Mouse (Mus musculus) cerebellum, postnatal 14 days (tissue): Measurements from ENCODE around the gene Dvl2.

Experiments used
- DNase-seq, 2 experiments: peaks; one replicate each; pipeline ENCODE4 v3.0.0; 2021; ENCODE audit warnings: mixed read lengths in 2 of 2

Dvl2 gene

GRCm38 (mm10) chr11:70029130-70029801, 28.9 kb downstream of the Dvl2 start:
- DNase-seq, result peak; percentile 83 to 86

- peak in 1 of 2 experiments; percentile 24 for DNase-seq
These were observed 29.6 kb downstream of the Dvl2 start for GRCm38 (mm10) chr11:70029829-70030550.

- peak in 1 of 2 experiments; percentile 10 for DNase-seq
These were observed 30.4 kb downstream of the Dvl2 start for GRCm38 (mm10) chr11:70030651-70031320.

- peak in 1 of 2 experiments; percentile 11 for DNase-seq
These were observed 30.9 kb downstream of the Dvl2 start for GRCm38 (mm10) chr11:70031321-70031670.

GRCm38 (mm10) chr11:70038174-70038573, 37.8 kb downstream of the Dvl2 start:
- DNase-seq, result no peak

GRCm38 (mm10) chr11:70039631-70040030, 39.2 kb downstream of the Dvl2 start:
- DNase-seq, result peak in 1 of 2 experiments; percentile 21

GRCm38 (mm10) chr11:70040184-70040583, 39.8 kb downstream of the Dvl2 start:
- DNase-seq, result peak in 1 of 2 experiments; percentile 48

- DNase-seq, result peak in 1 of 2 experiments; percentile 30
These were observed 42.1 kb downstream of the Dvl2 start for GRCm38 (mm10) chr11:70042309-70043085.

GRCm38 (mm10) chr11:70043665-70044064, 43.3 kb downstream of the Dvl2 start:
- no peak for DNase-seq

GRCm38 (mm10) chr11:70045435-70045834, 45.0 kb downstream of the Dvl2 start:
- no peak for DNase-seq

- no peak for DNase-seq
These were observed 49.0 kb downstream of the Dvl2 start for GRCm38 (mm10) chr11:70049366-70049765.

- DNase-seq, result peak in 1 of 2 experiments; percentile 56
These were observed 49.4 kb downstream of the Dvl2 start for GRCm38 (mm10) chr11:70049816-70050215.

- DNase-seq, result peak in 1 of 2 experiments; percentile 49
These were observed 52.8 kb downstream of the Dvl2 start for GRCm38 (mm10) chr11:70053156-70053555.

- DNase-seq, result no peak
These were observed 53.6 kb downstream of the Dvl2 start, which contains the start of gene Asgr1 for GRCm38 (mm10) chr11:70053898-70054570. Gene Asgr1 (plus strand): TSS chr11:70054085.

- peak; percentile 90 to 91 for DNase-seq
These were observed 55.3 kb downstream of the Dvl2 start for GRCm38 (mm10) chr11:70055618-70056214.

- no peak for DNase-seq
These were observed 57.4 kb downstream of the Dvl2 start for GRCm38 (mm10) chr11:70057805-70058204.

GRCm38 (mm10) chr11:70059930-70060329, 59.5 kb downstream of the Dvl2 start:
- DNase-seq, result no peak
